Mouse (Mus musculus): ENCODE results near the gene Gm595.

Gm595 gene

GRCm38 (mm10) chrX:48877613-48878012, at the start of gene Gm595:
Gene Gm595, minus strand, starts transcription at chrX:48877713.
- no peak for DNase-seq

GRCm38 (mm10) chrX:48908421-48908820, 30.9 kb upstream of the Gm595 start:
- no peak for DNase-seq

- no peak for DNase-seq
These were observed 26.2 kb upstream of the Gm595 start for GRCm38 (mm10) chrX:48903744-48904143.

GRCm38 (mm10) chrX:48899555-48899954, 22.0 kb upstream of the Gm595 start:
- peak; percentile 8 to 36 for DNase-seq

- DNase-seq, result no peak
These were observed 19.3 kb upstream of the Gm595 start for GRCm38 (mm10) chrX:48896803-48897202.

- no peak for DNase-seq
These were observed 16.4 kb upstream of the Gm595 start for GRCm38 (mm10) chrX:48893946-48894345.

GRCm38 (mm10) chrX:48890259-48890658, 12.7 kb upstream of the Gm595 start:
- no peak for DNase-seq

GRCm38 (mm10) chrX:48884615-48885014, 7.1 kb upstream of the Gm595 start:
- DNase-seq, result no peak

All from cerebellum, postnatal 25 days (tissue).